Mouse (Mus musculus): ENCODE results near the gene Trabd2b.

Trabd2b gene

GRCm38 (mm10) chr4:114605670-114606069 lies 199.1 kb downstream of the Trabd2b start:
- peak; percentile 38 for DNase-seq (ENCODE audit: low spot score)

GRCm38 (mm10) chr4:114607873-114608272 lies 201.3 kb downstream of the Trabd2b start:
- no peak for DNase-seq (ENCODE audit: low spot score)

GRCm38 (mm10) chr4:114609297-114609696 lies 202.8 kb downstream of the Trabd2b start:
- DNase-seq (ENCODE audit: low spot score): no peak

- DNase-seq (ENCODE audit: low spot score): peak; percentile 51
These were observed 204.8 kb downstream of the Trabd2b start for GRCm38 (mm10) chr4:114611166-114611929.

GRCm38 (mm10) chr4:114612032-114612431 lies 205.5 kb downstream of the Trabd2b start:
- no peak for DNase-seq (ENCODE audit: low spot score)

GRCm38 (mm10) chr4:114612827-114613226 lies 206.3 kb downstream of the Trabd2b start:
- DNase-seq (ENCODE audit: low spot score): no peak

GRCm38 (mm10) chr4:114614086-114614485 lies 207.6 kb downstream of the Trabd2b start:
- DNase-seq (ENCODE audit: low spot score): no peak

GRCm38 (mm10) chr4:114615765-114616164 lies 209.2 kb downstream of the Trabd2b start:
- DNase-seq (ENCODE audit: low spot score): no peak

- DNase-seq (ENCODE audit: low spot score): no peak
These were observed 216.4 kb downstream of the Trabd2b start for GRCm38 (mm10) chr4:114622929-114623328.

- peak; percentile 41 for DNase-seq (ENCODE audit: low spot score)
These were observed 217.8 kb downstream of the Trabd2b start for GRCm38 (mm10) chr4:114624114-114624910.

GRCm38 (mm10) chr4:114625357-114625756 lies 218.8 kb downstream of the Trabd2b start:
- peak; percentile 42 for DNase-seq (ENCODE audit: low spot score)

- no peak for DNase-seq (ENCODE audit: low spot score)
These were observed 219.4 kb downstream of the Trabd2b start for GRCm38 (mm10) chr4:114625920-114626319.

- no peak for DNase-seq (ENCODE audit: low spot score)
These were observed 221.3 kb downstream of the Trabd2b start for GRCm38 (mm10) chr4:114627674-114628293.

GRCm38 (mm10) chr4:114635889-114636288 lies 229.4 kb downstream of the Trabd2b start:
- DNase-seq (ENCODE audit: low spot score): peak; percentile 78

- no peak for DNase-seq (ENCODE audit: low spot score)
These were observed 229.8 kb downstream of the Trabd2b start for GRCm38 (mm10) chr4:114636324-114636723.

GRCm38 (mm10) chr4:114637120-114637519 lies 230.6 kb downstream of the Trabd2b start:
- DNase-seq (ENCODE audit: low spot score): peak; percentile 75

GRCm38 (mm10) chr4:114642469-114642868 lies 235.9 kb downstream of the Trabd2b start:
- no peak for DNase-seq (ENCODE audit: low spot score)

GRCm38 (mm10) chr4:114643679-114644208 lies 237.2 kb downstream of the Trabd2b start:
- DNase-seq (ENCODE audit: low spot score): peak; percentile 54

- DNase-seq (ENCODE audit: low spot score): no peak
These were observed 238.8 kb downstream of the Trabd2b start for GRCm38 (mm10) chr4:114645341-114645740.

GRCm38 (mm10) chr4:114646825-114647681 lies 240.5 kb downstream of the Trabd2b start:
- no peak for DNase-seq (ENCODE audit: low spot score)

GRCm38 (mm10) chr4:114647689-114648088 lies 241.2 kb downstream of the Trabd2b start:
- peak; percentile 86 for DNase-seq (ENCODE audit: low spot score)
